Mouse (Mus musculus): ENCODE data around the gene Exoc3l2. TPM values are rescaled to one million over a fixed set of nuclear protein-coding genes. Genes with fewer than 3 reads are reported as not detected.
A peak's percentile ranks its signal among the peaks of the same experiment; 100 is the strongest.

Exoc3l2 gene
- total RNA-seq, 2 experiments from 2014 or later: 0.69 to 1.4 TPM

DNA sequence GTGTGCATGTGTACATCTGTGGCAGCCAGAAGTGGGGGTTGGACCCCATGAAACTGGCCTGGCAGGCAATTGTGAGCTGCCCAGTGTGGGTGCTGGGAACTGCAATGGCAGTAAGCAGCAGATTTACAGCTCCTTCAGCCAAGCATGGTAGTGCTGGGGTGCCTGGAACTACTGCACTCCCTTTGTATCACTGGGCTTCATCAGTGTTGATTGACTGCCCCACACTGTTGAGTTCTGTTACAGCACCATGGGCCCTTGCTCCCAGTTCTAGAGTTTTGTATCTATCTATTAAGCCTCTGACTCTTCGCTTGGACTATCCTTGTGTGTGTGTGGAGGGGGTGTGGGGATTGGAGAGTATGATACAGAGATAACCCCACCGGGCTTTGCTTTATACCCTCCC is 14.0 kb downstream of the Exoc3l2 start:
- intact Hi-C loops (cut with DNase I): no loop called here
- no peak for DNase-seq (ENCODE audit: extremely low spot score in 1 of 2, low spot score in 2 of 2)

DNA sequence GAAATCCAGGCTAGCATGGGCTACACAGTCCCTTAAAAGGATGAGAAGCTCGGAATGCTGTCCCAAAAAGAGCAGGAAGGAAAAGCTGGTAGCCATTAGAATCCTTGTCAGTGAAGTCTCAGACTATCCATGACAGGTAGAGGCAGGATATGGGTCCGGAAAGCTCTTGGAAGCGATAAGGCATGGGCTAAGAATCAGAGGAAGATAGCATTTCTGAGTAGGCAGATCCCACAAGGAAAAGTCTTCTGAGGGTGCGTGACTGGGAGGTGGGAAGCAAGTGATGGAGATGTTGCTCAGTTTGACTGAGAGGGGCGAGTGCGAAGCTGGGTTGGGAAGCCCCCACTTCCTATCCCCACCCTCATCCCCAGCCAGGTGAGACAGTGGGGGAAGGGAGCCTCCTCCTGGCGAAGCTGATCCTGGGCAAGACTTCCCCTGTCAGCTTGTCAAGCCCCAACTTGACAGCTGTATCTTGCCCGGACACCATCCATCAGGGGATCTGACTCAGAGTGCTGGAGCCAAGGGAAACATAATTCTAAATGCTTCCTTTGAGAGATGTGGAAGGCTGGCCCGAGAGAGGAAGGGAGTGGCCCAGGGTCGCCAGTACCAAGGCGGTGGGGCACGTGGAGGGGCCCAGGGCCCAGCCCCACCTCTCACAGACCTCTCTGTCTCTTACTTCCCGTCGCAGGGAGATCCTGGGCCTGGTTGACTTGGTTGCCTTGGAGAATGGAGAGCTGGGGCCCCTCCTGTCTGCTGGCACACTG is 14.7 kb downstream of the Exoc3l2 start:
- intact Hi-C loops (cut with DNase I): no loop called here
- DNase-seq (ENCODE audit: extremely low spot score in 1 of 2, low spot score in 2 of 2): no peak

DNA sequence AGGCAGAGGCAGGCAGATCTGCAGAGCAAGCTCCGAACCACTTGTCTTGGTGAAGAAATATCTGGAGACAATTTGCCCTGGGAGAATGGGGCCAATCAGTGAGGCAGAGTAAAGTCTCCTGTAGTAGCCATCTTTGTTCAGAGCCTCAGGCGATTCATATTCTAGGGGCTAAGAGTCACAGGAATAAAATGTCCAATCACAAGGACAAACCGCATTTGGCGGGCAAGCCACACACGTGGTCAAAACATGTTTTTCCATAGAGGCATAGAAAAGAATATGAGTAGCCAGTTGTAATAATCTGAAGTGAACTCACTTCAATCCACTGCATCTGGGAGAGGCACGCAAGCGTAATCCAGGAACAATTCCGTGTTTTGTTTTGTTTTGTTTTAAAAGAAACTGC is 20.1 kb downstream of the Exoc3l2 start:
- intact Hi-C loops (cut with DNase I): no loop called here
- DNase-seq (ENCODE audit: extremely low spot score in 1 of 2, low spot score in 2 of 2): no peak

DNA sequence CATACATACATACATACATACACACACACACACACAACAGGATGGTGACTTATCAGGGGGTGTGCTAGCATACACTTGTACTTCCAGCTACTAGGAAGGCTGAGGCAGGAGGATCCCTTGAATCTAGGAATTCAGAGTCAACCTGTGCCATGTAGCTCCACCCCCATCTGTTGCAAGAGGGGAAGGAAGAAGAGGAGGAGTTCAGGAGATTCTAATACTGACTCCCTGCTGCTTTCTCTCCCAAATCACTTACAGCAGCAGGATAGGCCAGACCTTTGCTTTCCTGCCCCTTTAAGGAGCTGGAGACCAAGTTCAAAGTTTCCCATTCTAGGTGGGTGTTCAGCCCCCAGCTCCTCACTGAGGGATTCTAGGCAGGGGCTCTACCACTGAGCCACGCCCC is 22.4 kb downstream of the Exoc3l2 start:
- intact Hi-C loops (cut with DNase I): no loop called here

DNA sequence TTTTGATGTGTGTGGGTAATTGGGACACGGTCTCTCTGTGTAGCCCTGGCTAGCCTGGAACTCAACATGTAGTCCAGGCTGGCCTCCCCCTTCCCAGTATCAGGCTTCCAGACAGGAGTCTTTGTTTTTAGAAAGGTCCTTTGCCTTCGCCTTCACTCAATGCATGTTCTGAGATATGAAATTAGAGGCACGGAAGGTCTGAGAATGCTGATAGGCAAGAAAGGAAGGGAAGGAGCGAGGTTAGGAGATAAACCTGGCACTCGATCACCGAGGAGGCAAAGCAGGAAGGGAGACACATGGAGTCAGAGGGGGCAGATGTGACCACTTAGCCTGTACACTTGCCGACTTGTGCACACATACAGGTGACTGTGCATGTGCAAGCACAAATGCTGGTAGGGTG is 23.4 kb downstream of the Exoc3l2 start:
- intact Hi-C loops (cut with DNase I): no loop called here
- no peak for DNase-seq (ENCODE audit: extremely low spot score in 1 of 2, low spot score in 2 of 2)

More for the DNA sequence above, 22.4 kb downstream of the Exoc3l2 start:
- no peak for DNase-seq (ENCODE audit: extremely low spot score in 1 of 2, low spot score in 2 of 2)

DNA sequence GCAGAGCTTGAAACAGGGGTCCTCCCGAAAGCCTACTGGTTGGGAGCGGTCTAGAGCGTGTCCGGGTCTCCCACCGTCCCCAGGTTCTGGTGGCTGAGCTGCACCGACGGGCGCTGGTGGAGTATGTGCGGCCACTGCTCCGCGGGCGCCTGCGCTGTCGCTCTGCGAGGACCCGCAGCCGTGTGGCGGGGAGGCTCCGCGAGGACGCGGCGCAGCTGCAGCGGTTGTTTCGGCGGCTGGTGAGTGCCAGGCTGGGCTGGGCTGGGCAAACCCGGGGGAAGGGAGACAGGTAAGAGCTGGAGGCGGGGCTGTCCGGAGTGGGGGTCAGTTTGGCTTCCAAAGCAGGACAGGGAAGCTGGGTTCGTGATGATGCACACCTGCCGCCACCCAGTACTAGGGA is 26.4 kb downstream of the Exoc3l2 start:
- intact Hi-C loops (cut with DNase I): no loop called here
- no peak for DNase-seq (ENCODE audit: extremely low spot score in 1 of 2, low spot score in 2 of 2)

DNA sequence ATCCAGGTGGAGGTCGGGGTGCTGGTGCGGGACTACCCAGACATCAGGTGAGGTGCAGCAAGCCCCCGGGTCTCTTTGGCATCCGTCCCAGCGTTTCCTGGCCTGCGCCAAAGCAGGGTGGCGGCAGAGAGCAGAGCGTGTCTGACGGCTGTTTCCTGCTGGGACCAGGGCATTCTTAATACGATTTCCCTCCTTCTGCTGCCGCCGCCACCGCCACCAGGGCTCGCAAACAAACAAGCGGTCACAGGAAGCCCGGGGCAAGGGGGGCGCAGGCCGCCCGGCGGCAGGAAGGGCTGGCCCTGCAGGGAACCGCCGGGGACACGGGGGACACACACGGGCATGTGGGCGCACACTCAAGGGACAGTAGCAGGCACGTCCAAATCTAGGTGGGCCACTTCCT is 28.6 kb downstream of the Exoc3l2 start:
- intact Hi-C loops (cut with DNase I): no loop called here
- DNase-seq (ENCODE audit: extremely low spot score in 1 of 2, low spot score in 2 of 2): peak in 1 of 2 experiments; percentile 69

DNA sequence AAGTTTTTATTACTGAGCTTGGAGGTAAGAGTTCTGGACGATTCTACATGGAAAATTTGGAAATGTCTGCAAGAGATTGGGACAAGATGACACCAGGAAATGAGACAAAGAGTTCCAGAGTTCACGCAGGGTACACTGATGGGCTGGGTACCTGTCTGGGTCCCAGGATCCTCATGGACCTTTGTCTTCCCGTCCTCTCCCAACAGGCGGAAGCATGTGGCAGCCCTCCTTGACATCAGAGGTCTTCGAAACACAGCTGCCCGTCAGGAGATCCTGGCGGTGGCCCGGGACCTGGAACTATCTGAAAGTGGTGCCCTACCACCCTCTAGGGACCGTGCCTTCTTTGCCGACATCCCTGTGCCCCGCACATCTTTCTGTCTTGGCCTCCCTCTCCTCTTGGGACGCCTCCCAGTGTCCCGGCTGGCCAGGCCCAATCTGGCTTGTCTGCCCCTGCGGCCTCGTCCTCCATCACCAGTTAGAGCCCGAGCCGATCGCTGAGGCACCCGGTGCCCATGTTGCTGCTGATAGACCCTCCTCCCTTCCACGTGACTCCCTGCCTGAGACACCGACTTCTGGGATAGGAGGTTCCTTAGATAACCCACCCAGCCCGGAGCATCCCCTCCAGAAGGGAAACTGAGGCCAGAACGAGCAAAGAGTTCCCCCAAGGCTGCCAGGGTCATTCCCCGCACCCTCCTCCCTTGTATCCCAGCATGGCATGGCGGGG is 31.8 kb downstream of the Exoc3l2 start:
- no peak for DNase-seq (ENCODE audit: extremely low spot score in 1 of 2, low spot score in 2 of 2)
- intact Hi-C loops (cut with DNase I): no loop called here

DNA sequence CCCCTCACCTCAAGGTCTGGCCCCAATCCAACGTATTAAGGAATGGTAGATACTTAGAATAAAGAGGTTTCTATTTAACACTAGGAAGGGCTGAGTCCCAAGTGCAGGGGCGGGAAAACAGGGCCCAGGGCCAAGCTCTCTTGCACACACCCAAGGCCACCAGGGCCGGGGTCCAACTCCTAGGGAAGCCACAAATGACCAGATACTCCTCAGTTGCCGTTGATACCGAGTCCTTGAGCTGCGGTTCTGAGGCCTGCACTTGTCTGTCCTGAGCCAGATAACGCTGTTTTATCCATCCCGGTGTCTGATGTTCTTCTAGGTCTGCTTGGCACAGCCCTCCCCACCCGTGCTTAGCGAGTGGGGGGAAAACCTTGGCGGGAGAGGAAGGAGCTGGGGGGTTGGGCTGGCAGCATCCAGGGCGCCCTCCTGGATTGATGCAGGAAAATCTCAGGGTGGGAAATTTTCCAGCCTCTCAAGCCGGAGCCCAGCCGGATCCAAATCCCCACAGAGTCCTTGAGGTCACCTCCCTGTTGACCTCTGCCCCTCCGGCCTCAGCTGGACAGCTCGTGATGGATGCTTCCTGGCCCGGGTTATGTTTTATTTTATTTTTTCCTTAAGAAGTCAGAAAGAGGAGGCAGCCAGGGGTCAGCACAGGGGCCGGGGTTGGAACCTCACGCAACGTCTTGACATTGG is 32.5 kb downstream of the Exoc3l2 start:
- intact Hi-C loops (cut with DNase I): no loop called here
- DNase-seq (ENCODE audit: extremely low spot score in 1 of 2, low spot score in 2 of 2): no peak

DNA sequence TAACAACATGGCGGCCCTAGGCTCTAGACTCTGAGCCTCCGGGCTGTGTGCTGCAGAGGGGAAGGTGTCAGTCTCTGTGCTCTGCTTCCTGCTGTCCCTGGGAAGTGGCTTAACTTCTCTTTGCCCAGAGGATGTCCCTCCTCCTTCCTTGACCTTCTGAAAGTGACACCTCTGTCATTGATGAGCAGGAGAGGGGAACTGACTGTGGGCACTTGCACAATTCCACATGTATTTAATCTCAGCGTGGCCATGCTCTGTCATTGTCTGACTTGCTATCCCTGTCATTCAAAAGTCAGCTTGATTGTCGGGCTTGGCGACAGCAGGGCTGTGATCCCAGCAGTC is 33.1 kb downstream of the Exoc3l2 start:
- DNase-seq (ENCODE audit: extremely low spot score in 1 of 2, low spot score in 2 of 2): no peak
- intact Hi-C loops (cut with DNase I): no loop called here

DNA sequence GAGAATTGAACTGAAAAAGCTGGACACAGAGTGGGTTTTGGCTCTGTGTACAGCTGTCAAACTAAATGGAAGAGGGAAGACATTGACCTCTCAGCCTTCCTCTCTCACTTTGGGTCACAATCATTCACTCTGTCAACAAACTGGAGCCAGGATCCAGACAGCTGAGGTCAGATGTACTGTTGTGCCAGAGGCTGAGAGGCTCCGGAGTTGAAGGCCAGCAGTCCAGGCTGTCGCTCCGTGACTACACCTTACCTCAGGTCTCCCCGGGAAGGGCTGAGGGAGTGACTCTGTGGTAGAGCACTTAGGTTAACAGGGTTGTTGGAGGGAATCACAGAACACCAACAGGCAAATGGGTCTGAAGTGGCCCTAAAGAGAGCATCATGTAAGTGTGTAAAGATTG is 35.2 kb downstream of the Exoc3l2 start:
- no peak for DNase-seq (ENCODE audit: extremely low spot score in 1 of 2, low spot score in 2 of 2)
- intact Hi-C loops (cut with DNase I): no loop called here

DNA sequence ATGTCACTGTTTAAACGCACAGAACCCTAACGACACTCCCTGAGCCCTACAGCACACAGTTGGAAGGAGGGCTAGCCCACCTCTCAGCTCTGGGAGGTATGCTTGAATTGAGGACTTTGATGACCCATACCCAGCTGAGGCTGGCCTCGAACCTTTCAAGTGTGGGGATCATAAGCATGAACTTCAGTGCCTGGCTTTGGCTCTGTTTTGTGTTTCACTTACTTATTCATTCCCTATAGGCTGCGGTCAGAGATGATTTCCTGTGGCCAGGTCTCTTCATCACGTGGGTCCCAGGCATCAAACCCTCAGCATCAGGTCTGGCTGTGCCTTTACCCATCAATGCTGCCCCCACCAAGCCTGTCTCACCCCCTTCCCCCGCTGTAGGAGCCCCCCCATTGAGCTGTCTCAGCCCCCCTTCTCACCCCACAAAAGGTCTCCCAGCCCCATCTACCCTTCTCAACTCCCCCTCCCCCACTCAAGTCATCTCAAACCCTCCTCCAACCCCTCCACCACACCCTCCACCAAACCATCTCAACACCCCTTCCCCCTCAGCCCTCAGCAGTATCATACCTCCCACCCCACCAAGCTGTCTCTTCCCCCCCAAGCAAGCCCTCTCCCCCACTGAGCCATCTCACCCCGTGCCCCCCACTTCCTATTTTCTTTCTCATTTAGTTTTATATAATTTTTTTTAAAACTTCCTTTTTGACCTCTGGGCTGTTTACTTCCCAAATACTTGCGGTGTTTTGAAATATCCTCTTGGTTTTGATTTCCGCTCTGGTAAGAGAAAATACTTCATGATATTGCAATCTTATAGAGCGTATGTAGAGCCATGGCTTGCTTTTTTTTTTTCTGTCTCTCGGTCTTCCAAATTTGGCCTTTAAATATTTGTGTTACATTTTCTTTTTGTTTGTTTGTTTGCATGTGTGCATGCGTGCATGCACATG is 37.6 kb downstream of the Exoc3l2 start:
- no peak for DNase-seq (ENCODE audit: extremely low spot score in 1 of 2, low spot score in 2 of 2)
- intact Hi-C loops (cut with DNase I): no loop called here

DNA sequence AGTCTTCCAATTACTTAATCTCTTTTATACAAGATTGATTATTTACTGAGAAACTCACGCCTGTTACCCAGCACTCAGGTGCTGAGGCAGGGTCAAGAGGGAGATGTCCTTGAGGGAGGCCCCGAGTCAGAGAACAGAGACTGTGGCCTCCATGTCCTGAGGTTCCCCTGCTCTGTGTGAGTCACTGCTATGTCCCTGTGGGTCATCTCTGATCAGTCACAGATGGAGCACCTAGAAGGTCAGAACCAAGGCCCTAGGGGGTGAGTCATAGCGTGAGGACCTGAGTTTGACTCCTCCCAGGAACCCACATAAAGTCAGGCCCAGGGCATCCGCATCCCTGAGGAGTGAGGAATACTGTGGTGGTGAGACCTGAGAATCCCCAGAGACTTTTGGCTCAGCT is 38.5 kb downstream of the Exoc3l2 start:
- DNase-seq (ENCODE audit: extremely low spot score in 1 of 2, low spot score in 2 of 2): no peak
- intact Hi-C loops (cut with DNase I): no loop called here

DNA sequence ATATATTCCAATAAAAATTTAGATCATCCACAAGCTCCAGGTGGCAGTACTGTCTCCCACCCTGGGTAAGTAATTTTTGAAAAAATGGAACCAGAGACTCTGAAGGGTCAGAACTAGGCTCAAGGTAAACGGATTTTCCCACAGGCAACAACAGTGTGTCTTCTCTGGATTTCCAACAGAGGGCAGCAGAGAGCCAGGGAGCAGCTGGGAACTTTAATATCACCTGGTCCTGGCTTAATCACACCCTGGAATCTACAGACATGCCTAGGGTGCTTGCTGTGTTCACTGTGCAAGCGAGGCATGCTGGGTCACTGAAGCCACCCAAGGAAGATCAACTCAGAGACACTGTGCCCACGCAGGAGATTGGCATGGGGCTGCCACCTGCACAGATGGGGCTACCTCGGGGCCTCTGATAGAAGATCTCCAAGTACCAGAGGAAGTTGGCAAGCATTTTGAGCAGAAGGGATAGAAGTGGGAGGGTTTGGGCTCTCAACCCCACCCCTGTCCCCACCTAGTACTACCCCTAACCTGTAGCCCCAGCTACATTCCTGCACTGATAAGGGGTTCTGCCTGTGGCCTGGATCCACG is 40.4 kb downstream of the Exoc3l2 start:
- intact Hi-C loops (cut with DNase I): no loop called here
- no peak for DNase-seq (ENCODE audit: extremely low spot score in 1 of 2, low spot score in 2 of 2)

DNA sequence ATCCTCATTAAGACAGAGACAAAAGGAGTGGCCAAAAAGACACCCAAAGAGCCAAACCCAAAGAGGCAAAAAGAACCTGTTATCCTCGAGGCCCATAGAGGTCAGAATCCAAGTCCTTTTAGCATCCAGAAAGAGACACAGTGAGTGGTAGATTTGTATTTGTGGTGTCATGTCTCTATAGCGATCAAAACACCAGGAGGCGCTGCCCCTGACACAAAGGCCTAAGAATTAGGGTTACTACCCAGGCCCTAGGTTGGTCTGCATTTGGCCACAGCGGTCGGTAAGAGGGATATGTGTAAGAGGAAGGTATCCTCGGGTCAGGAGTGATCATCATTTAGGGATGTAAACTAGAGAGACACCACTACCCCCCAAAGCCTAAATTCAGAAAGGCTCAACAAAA is 43.2 kb downstream of the Exoc3l2 start:
- no peak for DNase-seq (ENCODE audit: extremely low spot score in 1 of 2, low spot score in 2 of 2)
- intact Hi-C loops (cut with DNase I): no loop called here

DNA sequence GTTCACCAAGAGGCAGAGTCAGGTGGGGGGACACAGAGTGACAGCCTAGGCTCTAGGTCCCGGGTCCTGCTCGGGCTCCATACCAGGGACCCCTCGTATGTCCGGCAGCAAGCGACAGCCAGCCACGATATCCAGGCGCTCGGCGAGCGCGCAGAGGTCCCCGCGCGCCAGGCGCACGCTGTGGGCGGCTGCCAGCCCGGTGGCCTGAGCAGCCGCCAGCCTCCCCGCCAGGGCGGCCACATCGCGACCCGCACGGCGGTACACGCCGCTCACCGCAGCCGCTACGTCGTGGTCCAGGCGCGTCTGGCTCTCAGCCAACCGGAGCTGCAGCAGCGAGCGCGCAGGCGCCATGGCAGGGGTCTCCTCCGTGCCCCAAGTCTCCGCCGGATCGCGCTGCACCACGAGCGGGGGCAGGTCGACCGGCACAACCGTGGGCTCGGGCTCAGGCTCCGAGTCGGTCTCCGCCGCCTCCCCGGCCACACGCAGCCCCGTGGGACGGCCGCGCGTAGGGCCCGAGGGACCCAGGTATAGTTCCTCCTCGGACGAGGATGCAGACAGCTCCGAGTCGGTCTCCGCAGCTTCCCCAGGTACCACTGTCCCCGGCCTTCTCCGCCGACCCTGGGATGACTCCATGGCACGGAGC is 44.0 kb downstream of the Exoc3l2 start:
- intact Hi-C loops (cut with DNase I): no loop called here
- peak; percentile 56 to 83 for DNase-seq (ENCODE audit: extremely low spot score in 1 of 2, low spot score in 2 of 2)

DNA sequence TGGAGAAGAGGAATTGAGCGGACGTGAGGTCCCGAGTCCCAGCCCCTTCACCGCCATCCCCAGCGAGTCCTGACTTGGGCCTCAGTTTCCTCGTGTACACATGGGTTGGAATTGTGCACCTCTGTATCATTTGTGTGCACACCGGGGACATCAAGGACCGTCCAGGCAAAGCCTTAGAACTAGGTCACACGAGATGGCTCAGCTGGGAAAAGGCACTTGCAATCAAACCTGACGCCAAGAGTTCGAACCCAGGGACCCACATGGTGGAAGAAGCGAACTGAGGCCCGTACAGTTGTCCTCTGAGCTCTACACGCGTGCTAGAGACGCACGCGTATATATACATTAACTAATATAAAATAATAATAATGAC is 44.5 kb downstream of the Exoc3l2 start:
- intact Hi-C loops (cut with DNase I): no loop called here
- no peak for DNase-seq (ENCODE audit: extremely low spot score in 1 of 2, low spot score in 2 of 2)

DNA sequence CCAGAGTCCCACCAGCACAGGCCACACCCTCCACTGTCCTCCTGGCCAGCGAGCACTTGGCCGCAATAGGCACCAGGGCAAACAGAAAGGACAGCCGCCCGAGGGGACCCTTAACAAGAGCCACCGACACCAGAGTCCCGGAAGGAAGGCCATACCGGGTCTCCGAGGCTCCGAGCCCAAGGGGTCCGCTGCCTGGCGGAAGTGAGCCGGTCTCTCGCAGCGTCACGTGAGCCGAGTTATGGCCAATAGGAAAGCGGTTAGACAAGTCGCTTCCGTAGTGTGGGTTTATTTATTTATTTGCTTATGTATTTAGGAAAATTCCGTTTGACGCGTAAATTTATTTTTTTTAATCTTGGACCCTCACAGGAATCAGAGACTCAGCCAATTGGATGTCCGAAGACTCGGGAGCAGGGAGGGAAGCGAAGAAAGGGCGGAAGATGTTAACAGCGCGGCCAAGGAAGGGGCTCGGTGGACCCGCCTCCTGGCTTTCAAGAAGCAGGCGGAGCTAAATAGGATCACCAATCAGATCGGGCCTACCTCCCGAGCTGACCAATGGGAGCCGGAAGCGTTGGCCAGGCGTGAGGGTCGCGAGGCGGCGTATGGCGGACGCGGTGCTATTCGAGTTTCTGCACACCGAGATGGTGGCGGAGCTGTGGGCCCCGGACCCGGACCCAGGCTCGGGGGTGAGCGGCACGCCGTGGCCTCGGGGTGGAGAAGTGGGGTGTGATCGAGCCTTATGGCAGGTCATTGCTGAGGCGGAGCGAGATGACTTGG is 45.2 kb downstream of the Exoc3l2 start, which contains the start of the genes Bloc1s3 and Trappc6a:
Gene Bloc1s3, minus strand, starts transcription at position 218 of the 774 bp plus-strand sequence.
Gene Trappc6a, plus strand, starts transcription at position 246 of the 774 bp plus-strand sequence.
- intact Hi-C loops (cut with DNase I): no loop called here
- peak; percentile 93 to 95 for DNase-seq (ENCODE audit: extremely low spot score in 1 of 2, low spot score in 2 of 2)
